Mouse (Mus musculus): Measurements from ENCODE around the gene Nol9.
"Not testable (repeated sequence)": the region's sequence is repeated elsewhere in the genome, so short reads cannot be mapped to it uniquely, and the experiment has no call there.

Nol9 gene

GRCm38 (mm10) chr4:152010707-152011134 lies 28.4 kb upstream of the Nol9 start:
- no peak for DNase-seq (ENCODE audit: low read depth)

- no peak for DNase-seq (ENCODE audit: low read depth)
Measured at GRCm38 (mm10) chr4:152011171-152011760, 27.9 kb upstream of the Nol9 start.

- no peak for DNase-seq (ENCODE audit: low read depth)
Measured at GRCm38 (mm10) chr4:152012109-152012508, 27.0 kb upstream of the Nol9 start.

GRCm38 (mm10) chr4:152013036-152013813 lies 25.9 kb upstream of the Nol9 start:
- no peak for DNase-seq (ENCODE audit: low read depth)

GRCm38 (mm10) chr4:152019073-152019472 lies 20.0 kb upstream of the Nol9 start:
- no peak for DNase-seq (ENCODE audit: low read depth)

GRCm38 (mm10) chr4:152020024-152020423 lies 19.1 kb upstream of the Nol9 start:
- no peak for DNase-seq (ENCODE audit: low read depth)

- no peak for DNase-seq (ENCODE audit: low read depth)
Measured at GRCm38 (mm10) chr4:152021568-152022097, 17.5 kb upstream of the Nol9 start.

GRCm38 (mm10) chr4:152022506-152022905 lies 16.6 kb upstream of the Nol9 start:
- DNase-seq (ENCODE audit: low read depth), result no peak

- no peak for DNase-seq (ENCODE audit: low read depth)
Measured at GRCm38 (mm10) chr4:152024525-152024924, 14.6 kb upstream of the Nol9 start.

GRCm38 (mm10) chr4:152026751-152027508 lies 12.2 kb upstream of the Nol9 start:
- no peak for DNase-seq (ENCODE audit: low read depth)

GRCm38 (mm10) chr4:152027524-152027923 lies 11.6 kb upstream of the Nol9 start, which contains the start of gene Zbtb48:
Gene Zbtb48 (minus strand): TSS chr4:152027671.
- DNase-seq (ENCODE audit: low read depth), result peak; percentile 98

- no peak for DNase-seq (ENCODE audit: low read depth)
Measured at GRCm38 (mm10) chr4:152028456-152028855, 10.7 kb upstream of the Nol9 start.

- DNase-seq (ENCODE audit: low read depth), result no peak
Measured at GRCm38 (mm10) chr4:152029087-152029486, 10.0 kb upstream of the Nol9 start.

GRCm38 (mm10) chr4:152029997-152030396 lies 9.1 kb upstream of the Nol9 start:
- no peak for DNase-seq (ENCODE audit: low read depth)

- DNase-seq (ENCODE audit: low read depth), result no peak
Measured at GRCm38 (mm10) chr4:152032922-152033321, 6.2 kb upstream of the Nol9 start.

- not testable (repeated sequence) for DNase-seq (ENCODE audit: low read depth)
Measured at GRCm38 (mm10) chr4:152036464-152036863, 2.7 kb upstream of the Nol9 start.

- DNase-seq (ENCODE audit: low read depth), result no peak
Measured at GRCm38 (mm10) chr4:152038225-152038984, 716 bp upstream of the Nol9 start, which contains the start of gene Tas1r1. Gene Tas1r1 (minus strand): TSS chr4:152038568.

GRCm38 (mm10) chr4:152039831-152040310 lies 750 bp downstream of the Nol9 start:
- DNase-seq (ENCODE audit: low read depth), result no peak

GRCm38 (mm10) chr4:152041924-152042641 lies 3.0 kb downstream of the Nol9 start:
- DNase-seq (ENCODE audit: low read depth), result no peak

- DNase-seq (ENCODE audit: low read depth), result no peak
Measured at GRCm38 (mm10) chr4:152043171-152043570, 4.0 kb downstream of the Nol9 start.

GRCm38 (mm10) chr4:152044609-152045008 lies 5.5 kb downstream of the Nol9 start:
- no peak for DNase-seq (ENCODE audit: low read depth)

Data from c-Kit-positive CD71-negative TER-119-negative erythroid progenitor cells, embryonic 14.5 days (primary cell).